Mouse (Mus musculus) heart, adult 2 months (tissue): ENCODE data around the gene Ttc38.

Experiments
- CTCF ChIP-seq: fragments of 200-600 bp; IDR thresholded peaks from 2 replicates; pipeline ENCODE4 v1.8.1; 2022; ENCODE audit warnings: antibody characterized with exemption, mild to moderate bottlenecking, moderate library complexity
- POLR2A ChIP-seq: fragments of 200-500 bp; IDR thresholded peaks from 2 replicates; pipeline ENCODE4 v1.6.1; 2011; ENCODE audit warnings: mild to moderate bottlenecking, low read depth, low read length, control low read depth; ENCODE audit not compliant: insufficient read depth

GRCm38 (mm10) chr15:85885606-85886005 lies 53.5 kb downstream of the Ttc38 start:
- TF ChIP-seq CTCF: no peak
- no peak for TF ChIP-seq POLR2A
